Mouse (Mus musculus) embryonic facial prominence, embryonic 15.5 days (tissue): ENCODE measurements around the gene Foxp4. TPM values are rescaled to one million over a fixed set of nuclear protein-coding genes. Genes with fewer than 3 reads are reported as not detected.
A peak's percentile ranks its signal among the peaks of the same experiment; 100 is the strongest.

Experiments
- ATAC-seq: fragments of 200-750 bp; cut with Nextera tagmentation; 2 replicates; pipeline ENCODE4 v1.8.0; 2017; ENCODE audit warnings: low read depth, moderate TSS enrichment; ENCODE audit not compliant: insufficient number of reproducible peaks, low FRiP score, low TSS enrichment
- H3K27ac ChIP-seq: fragments of 300-500 bp; sonication (generic); replicated peaks from 2 replicates; pipeline ENCODE4 v1.5.1; 2015; ENCODE audit warnings: mild to moderate bottlenecking, inconsistent platforms
- H3K27me3 ChIP-seq: fragments of 300-500 bp; sonication (generic); 2 replicates; pipeline ENCODE4 v1.6.1; 2015; ENCODE audit warnings: inconsistent platforms
- H3K36me3 ChIP-seq: fragments of 300-500 bp; sonication (generic); 2 replicates; pipeline ENCODE4 v1.6.1; 2015; ENCODE audit warnings: mild to moderate bottlenecking, inconsistent platforms
- H3K4me1 ChIP-seq: fragments of 300-500 bp; sonication (generic); 2 replicates; pipeline ENCODE4 v1.6.1; 2015; ENCODE audit warnings: inconsistent platforms
- H3K4me2 ChIP-seq: fragments of 300-500 bp; sonication (generic); replicated peaks from 2 replicates; pipeline ENCODE4 v1.6.1; 2015; ENCODE audit warnings: mild to moderate bottlenecking, inconsistent platforms
- H3K4me3 ChIP-seq: fragments of 300-500 bp; sonication (generic); replicated peaks from 2 replicates; pipeline ENCODE4 v1.5.1; 2015; ENCODE audit warnings: mild to moderate bottlenecking, inconsistent platforms
- H3K9ac ChIP-seq: fragments of 300-500 bp; sonication (generic); 2 replicates; pipeline ENCODE4 v1.6.1; 2015; ENCODE audit warnings: inconsistent platforms
- H3K9me3 ChIP-seq: fragments of 300-500 bp; sonication (generic); replicated peaks from 2 replicates; pipeline ENCODE4 v1.6.1; 2016; ENCODE audit warnings: inconsistent platforms
- WGBS: fragments of 180-500 bp; shearing (Covaris S2); methylation state at CpG from one replicate; pipeline ENCODE4 v1.1.7; 2015; 5-methylcytosine and 5-hydroxymethylcytosine counted together
- polyA plus RNA-seq: library from polyadenylated mRNA; unstranded; fragments of >200 nt; fragmentation: Nextera tagmentation; extraction: Ambion mirVana; gene quantifications from 2 replicates; pipeline ENCODE4 v1.2.1, GENCODE M21; 2015

Gene Foxp4
- 17.0 and 19.3 TPM in 2 replicates for polyA plus RNA-seq

DNA sequence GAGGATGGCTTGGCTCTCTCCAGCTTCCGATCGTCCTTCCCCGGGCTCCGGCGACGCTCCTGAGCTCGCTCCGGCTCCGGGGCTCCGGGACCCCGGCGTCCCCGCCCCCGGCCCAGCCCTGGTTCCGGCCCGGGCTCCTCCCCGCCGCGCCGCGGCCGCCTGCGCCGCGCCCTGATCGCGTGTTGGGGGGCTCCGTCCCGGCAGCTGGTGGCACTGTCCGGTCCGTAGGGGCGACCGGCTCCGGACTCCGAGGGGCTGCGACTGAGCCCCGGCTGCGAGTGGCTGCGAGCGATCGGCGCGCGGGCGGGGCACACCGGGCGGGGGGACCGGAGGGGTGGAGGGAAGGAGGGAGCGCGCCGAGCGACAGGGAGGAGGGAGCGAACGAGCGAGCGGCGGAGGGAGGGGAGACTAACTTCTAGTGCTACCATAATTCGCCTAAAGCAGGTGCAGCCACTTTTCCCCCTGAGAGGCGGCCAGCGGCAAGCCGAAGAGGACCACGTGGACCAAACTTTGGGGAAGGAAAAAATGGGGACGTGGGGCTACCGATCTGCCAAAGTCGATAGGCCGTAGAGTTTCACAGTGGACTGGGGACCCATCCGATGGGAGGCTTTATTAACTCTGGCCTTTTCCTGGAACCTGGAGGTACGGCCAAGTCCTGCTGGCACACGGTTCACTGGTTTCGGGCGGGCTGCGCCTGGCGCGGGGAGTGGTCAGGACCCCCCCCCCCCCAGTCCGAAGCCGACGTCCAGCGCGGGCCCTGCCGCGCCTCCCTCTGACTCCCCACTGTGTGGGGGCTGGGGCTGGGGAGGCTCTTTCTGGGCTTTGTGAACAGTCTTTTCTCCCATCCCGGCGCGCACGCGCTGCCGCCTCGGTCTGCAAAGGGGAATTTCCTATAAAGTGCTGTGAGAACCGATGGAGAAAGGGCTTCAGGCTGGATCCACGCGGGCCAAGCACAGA lies at the start of gene Foxp4:
TSS of gene Foxp4 (minus strand) at position 263 of the 957 bp plus-strand sequence.
- under 1% methylated on average over 90 of the region's 91 CpGs for WGBS
- ATAC-seq, result peak; percentile 89
- Histone ChIP-seq H3K4me3 (peak within 1 kb of the TSS; percentile 81), H3K9me3 (no peaks in the 10 kb centered on the region), H3K4me1 (peaks cover 47% of the 10 kb centered on the region), H3K27ac (peak within 1 kb of the TSS; percentile 95), H3K4me2 (peak within 1 kb of the TSS; percentile 92), H3K36me3 (no peaks in the 10 kb centered on the region), H3K27me3 (0 out of 2 replicates have a peak, but pooled peaks cover 3% of the 10 kb centered on the region), H3K9ac (peak within 1 kb of the TSS; percentile 63)

DNA sequence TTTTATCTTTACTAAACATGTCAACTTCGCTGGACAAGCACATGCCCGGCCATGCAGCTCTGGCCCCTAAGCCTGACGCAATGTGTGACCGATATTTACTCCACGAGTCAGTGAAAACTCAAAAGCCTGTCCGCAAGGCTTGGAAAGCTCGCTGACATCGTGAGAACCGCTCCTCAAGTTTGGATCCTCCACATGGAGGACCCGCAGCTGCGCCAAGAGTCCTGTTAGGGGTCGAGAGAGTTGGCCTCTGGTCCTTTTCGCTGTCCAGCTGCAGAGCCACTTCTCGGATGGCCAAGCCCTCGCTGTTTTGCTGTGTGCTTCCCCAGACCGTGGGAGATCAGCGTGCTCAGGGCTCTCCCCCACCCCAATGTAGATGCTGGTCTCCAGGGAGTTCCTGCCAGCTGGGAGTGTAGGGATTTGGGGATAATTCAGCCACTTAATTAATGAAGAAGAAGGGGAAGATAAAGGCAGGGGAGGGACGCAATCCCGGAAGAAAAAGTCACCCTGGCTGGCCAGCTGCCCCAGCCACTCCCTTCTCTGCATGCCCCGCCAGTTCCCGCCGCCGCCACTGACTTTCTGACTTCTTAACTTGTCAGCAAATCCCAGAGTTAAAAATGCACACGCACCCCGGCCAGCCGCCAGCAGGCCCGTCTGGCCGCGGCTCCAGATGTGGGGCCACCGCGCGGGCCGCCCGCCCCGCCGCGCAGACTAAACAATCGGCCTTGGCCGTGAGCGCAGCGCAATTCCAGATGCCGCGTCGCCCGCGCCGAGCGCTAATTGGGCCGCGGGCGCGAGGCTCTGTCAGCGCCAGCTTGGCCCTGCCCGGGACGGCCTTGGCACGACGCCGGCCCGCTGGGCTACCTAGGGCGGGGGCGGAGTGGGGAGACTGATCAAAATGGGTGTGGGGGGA lies 49.4 kb upstream of the Foxp4 start:
- Histone ChIP-seq H3K9me3 (no peaks in the 10 kb centered on the region), H3K4me2 (peak overlapping the region; percentile 73), H3K36me3 (no peaks in the 10 kb centered on the region), H3K4me1 (peaks cover 34% of the 10 kb centered on the region), H3K9ac (peak overlapping the region; percentile 13; the same call in 1 of the 2 replicates), H3K27ac (peak overlapping the region; percentile 58), H3K4me3 (peak overlapping the region; percentile 39), H3K27me3 (no peaks in the 10 kb centered on the region)
- 4% methylated on average over 61 of the region's 61 CpGs for WGBS
- ATAC-seq, result peak; percentile 61

DNA sequence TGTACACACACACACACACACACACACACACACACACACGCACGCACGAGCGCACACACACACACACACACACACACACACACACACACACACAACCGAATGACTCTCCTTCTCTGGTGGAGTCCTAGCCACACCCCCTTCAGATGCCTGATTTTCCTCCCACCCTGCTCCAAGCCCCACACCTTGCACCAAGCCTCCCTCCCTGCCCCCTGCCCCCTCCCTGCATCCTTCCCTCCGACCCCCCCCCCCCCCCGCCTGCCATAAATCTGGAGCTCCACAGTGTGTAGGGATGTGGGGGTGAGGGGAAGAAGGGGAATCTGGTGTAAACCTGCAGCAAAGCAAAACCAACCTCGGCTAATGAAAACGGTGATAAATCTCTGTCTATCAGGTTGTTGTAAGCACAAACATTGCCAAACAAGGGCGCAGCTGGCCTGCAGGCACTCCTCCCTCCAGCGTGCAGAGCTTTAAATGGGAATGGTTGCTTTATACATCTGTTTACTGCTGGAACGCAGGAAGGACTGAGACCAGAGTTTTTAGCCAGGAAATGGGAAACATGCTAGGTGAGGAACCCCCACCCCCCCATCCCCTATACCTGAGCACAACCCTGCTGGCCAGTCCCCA lies 41.5 kb upstream of the Foxp4 start:
- Histone ChIP-seq H3K27ac (no peak overlapping the region), H3K4me3 (no peak overlapping the region), H3K27me3 (no peaks in the 10 kb centered on the region), H3K4me1 (peaks cover 10% of the 10 kb centered on the region; the same call in 1 of the 2 replicates), H3K9ac (no peak overlapping the region), H3K4me2 (no peak overlapping the region), H3K36me3 (no peaks in the 10 kb centered on the region), H3K9me3 (no peaks in the 10 kb centered on the region)
- 41% methylated on average over 10 of the region's 12 CpGs for WGBS
- no peak for ATAC-seq

- no peaks in the 10 kb centered on the region for H3K9me3 ChIP-seq
- ATAC-seq, result no peak
- H3K4me2 ChIP-seq, result no peak overlapping the region
- 35% methylated on average over 10 of the region's 10 CpGs for WGBS
- H3K9ac ChIP-seq, result no peak overlapping the region
- peaks cover 19% of the 10 kb centered on the region for H3K4me1 ChIP-seq
- peaks cover 3% of the 10 kb centered on the region; the same call in 1 of the 2 replicates for H3K27me3 ChIP-seq
- H3K27ac ChIP-seq, result no peak overlapping the region; the same call in 1 of the 2 replicates
- H3K36me3 ChIP-seq, result no peaks in the 10 kb centered on the region
- no peak overlapping the region for H3K4me3 ChIP-seq
Observed at GRCm38 (mm10) chr17:47958046-47958790, 33.8 kb upstream of the Foxp4 start.

- Histone ChIP-seq H3K27ac (no peak overlapping the region), H3K9ac (no peak overlapping the region), H3K9me3 (no peaks in the 10 kb centered on the region), H3K4me1 (peaks cover 29% of the 10 kb centered on the region), H3K36me3 (no peaks in the 10 kb centered on the region), H3K4me3 (no peak overlapping the region), H3K4me2 (no peak overlapping the region), H3K27me3 (peaks cover 6% of the 10 kb centered on the region; the same call in 1 of the 2 replicates)
- no peak for ATAC-seq
- WGBS, result 90% methylated on average over 8 of the region's 8 CpGs
Observed at GRCm38 (mm10) chr17:47956486-47956885, 32.0 kb upstream of the Foxp4 start.

DNA sequence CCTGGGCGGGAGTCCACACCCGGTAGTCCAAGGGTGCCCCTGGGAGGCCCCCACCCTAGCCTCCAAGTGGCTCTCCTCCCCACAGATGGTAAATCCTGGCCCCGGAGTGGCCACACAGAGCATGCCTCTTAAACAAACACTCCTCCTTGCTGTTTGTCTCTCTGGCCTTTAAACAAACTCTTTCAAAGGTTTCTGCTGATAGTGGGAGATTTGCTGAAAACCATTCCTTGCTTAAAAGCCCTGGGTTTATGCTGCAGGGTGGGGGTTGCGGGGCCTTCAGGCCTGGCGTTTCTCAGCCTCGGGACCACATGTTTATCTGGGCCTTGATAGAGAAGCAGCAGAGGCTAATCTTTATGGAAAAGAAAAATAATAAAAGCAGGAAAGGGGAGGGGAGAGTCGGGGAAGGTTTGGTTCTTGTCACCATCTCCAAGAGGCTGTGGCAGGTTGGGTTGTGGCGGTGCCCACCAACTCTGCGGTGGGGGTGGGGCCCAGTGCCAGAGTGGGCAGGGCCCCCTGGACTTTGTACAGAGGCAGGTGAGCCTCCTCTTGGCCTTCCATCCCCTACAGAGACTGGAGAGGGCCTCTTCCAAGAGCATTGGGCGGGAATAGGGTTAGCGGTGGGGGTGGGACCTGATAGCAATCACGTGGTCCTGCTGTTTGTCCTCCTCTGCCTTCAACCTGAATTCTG lies 30.8 kb upstream of the Foxp4 start:
- Histone ChIP-seq H3K36me3 (no peaks in the 10 kb centered on the region), H3K9ac (no peak overlapping the region), H3K9me3 (no peaks in the 10 kb centered on the region), H3K4me3 (no peak overlapping the region), H3K4me1 (peaks cover 29% of the 10 kb centered on the region), H3K27ac (no peak overlapping the region), H3K27me3 (peaks cover 12% of the 10 kb centered on the region), H3K4me2 (no peak overlapping the region)
- no peak for ATAC-seq
- WGBS, result 58% methylated on average over 12 of the region's 12 CpGs

GRCm38 (mm10) chr17:47953231-47953630 lies 28.8 kb upstream of the Foxp4 start:
- peaks cover 22% of the 10 kb centered on the region for H3K4me1 ChIP-seq
- no peak overlapping the region for H3K4me3 ChIP-seq
- WGBS, result 48% methylated on average over 5 of the region's 5 CpGs
- no peak overlapping the region for H3K9ac ChIP-seq
- peaks cover 12% of the 10 kb centered on the region for H3K27me3 ChIP-seq
- H3K4me2 ChIP-seq, result peak overlapping the region; percentile 22; the same call in 1 of the 2 replicates
- no peak for ATAC-seq
- H3K9me3 ChIP-seq, result no peaks in the 10 kb centered on the region
- no peak overlapping the region for H3K27ac ChIP-seq
- H3K36me3 ChIP-seq, result no peaks in the 10 kb centered on the region

- no peaks in the 10 kb centered on the region for H3K36me3 ChIP-seq
- H3K4me2 ChIP-seq, result peak overlapping the region; percentile 22
- no peaks in the 10 kb centered on the region for H3K9me3 ChIP-seq
- H3K27me3 ChIP-seq, result peaks cover 12% of the 10 kb centered on the region
- H3K4me1 ChIP-seq, result peaks cover 20% of the 10 kb centered on the region
- 8% methylated on average over 12 of the region's 12 CpGs for WGBS
- no peak overlapping the region for H3K4me3 ChIP-seq
- no peak overlapping the region for H3K9ac ChIP-seq
- 0 out of 2 replicates have a peak overlapping the region, but pooled peaks have one; percentile 22 for H3K27ac ChIP-seq
- ATAC-seq, result peak; percentile 52
Observed at GRCm38 (mm10) chr17:47952368-47953081, 28.1 kb upstream of the Foxp4 start.

DNA sequence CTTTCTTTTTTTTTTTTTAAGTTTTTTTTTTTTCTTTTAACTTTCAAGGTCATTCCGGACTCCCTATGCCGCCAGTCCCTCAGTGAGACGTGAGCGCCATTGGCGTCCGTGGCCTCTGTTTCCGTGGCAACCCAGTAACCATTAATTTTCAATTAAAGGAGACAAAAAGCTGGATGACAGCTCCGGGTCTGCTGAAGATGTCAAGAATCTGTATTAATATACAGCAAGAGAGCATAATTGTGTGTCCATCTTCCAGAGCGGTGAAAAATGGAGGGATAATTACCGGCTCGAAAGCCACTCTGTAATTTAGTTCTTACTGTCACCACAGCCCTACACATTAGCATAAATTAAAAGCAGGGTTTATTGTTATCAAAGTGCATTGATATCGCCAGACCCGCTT lies 27.0 kb upstream of the Foxp4 start:
- Histone ChIP-seq H3K4me1 (peaks cover 27% of the 10 kb centered on the region), H3K9me3 (no peaks in the 10 kb centered on the region), H3K27me3 (peaks cover 14% of the 10 kb centered on the region), H3K36me3 (no peaks in the 10 kb centered on the region), H3K4me3 (no peak overlapping the region), H3K4me2 (no peak overlapping the region), H3K9ac (no peak overlapping the region), H3K27ac (no peak overlapping the region)
- ATAC-seq, result no peak
- WGBS, result 51% methylated on average over 13 of the region's 13 CpGs
